Mouse (Mus musculus): ENCODE measurements around the gene Wnt5a.

- TF ChIP-seq CTCF (IDR thresholded peaks at IDR 0.05; ENCODE audit: control insufficient read depth, insufficient read depth, insufficient replicate concordance, low read depth, low read length) (no peak), POLR2A (IDR thresholded peaks at IDR 0.05; ENCODE audit: control insufficient read depth, low read depth, low read length) (no peak)
Measured at GRCm38 (mm10) chr14:28561861-28562260, 57.3 kb downstream of the Wnt5a start.

Measured in testis, adult 2 months (tissue).